Mouse (Mus musculus) cerebellum, adult 2 months (tissue): ENCODE measurements around the gene Zmynd10. TPM values are rescaled to one million over a fixed set of nuclear protein-coding genes. Genes with fewer than 3 reads are reported as not detected.
"Not testable (repeated sequence)": the region's sequence is repeated elsewhere in the genome, so short reads cannot be mapped to it uniquely, and the experiment has no call there.

ENCODE experiments used
- DNase-seq, 2 experiments: peaks; one replicate each; pipeline ENCODE4 v3.0.0; 2021
- H3K27ac ChIP-seq: fragments of 200-500 bp; 2 replicates; pipeline ENCODE4 v1.5.1; 2012; ENCODE audit warnings: low read length, control low read depth, inconsistent platforms; ENCODE audit not compliant: insufficient read depth
- H3K27me3 ChIP-seq: fragments of 200-500 bp; 2 replicates; pipeline ENCODE4 v1.6.1; 2012; ENCODE audit warnings: inconsistent platforms, mild to moderate bottlenecking, low read length, moderate library complexity; ENCODE audit not compliant: control insufficient read depth, insufficient read depth
- H3K4me1 ChIP-seq: fragments of 200-500 bp; 2 replicates; pipeline ENCODE4 v1.6.1; 2011; ENCODE audit warnings: low read length; ENCODE audit not compliant: control insufficient read depth, insufficient read depth
- H3K4me3 ChIP-seq: fragments of 200-500 bp; replicated peaks from 2 replicates; pipeline ENCODE3; 2011; ENCODE audit warnings: mild to moderate bottlenecking, low read depth, low read length, control low read depth; ENCODE audit not compliant: insufficient read depth
- CTCF ChIP-seq: fragments of 200-500 bp; IDR thresholded peaks from 2 replicates; pipeline ENCODE4 v1.5.1; 2011; ENCODE audit warnings: low read depth, mild to moderate bottlenecking, control low read depth, low read length, moderate library complexity, borderline replicate concordance; ENCODE audit not compliant: insufficient read depth
- POLR2A ChIP-seq: fragments of 200-500 bp; IDR thresholded peaks from 2 replicates; pipeline ENCODE4 v1.6.1; 2011; ENCODE audit warnings: low read length, control low read depth, borderline replicate concordance; ENCODE audit not compliant: insufficient read depth
- WGBS: fragments of 180-500 bp; shearing (Covaris S2); methylation state at CpG from one replicate; pipeline ENCODE4 v1.1.7; 2018; 5-methylcytosine and 5-hydroxymethylcytosine counted together
- polyA plus RNA-seq: library from polyadenylated mRNA; depleted of rRNA; stranded (reverse); fragments of >200 nt; gene quantifications from 2 replicates; pipeline ENCODE4 v1.2.3, GENCODE M21; 2012

The Zmynd10 gene
- polyA plus RNA-seq, 1 experiment = 1.6 TPM

GRCm38 (mm10) chr9:107572327-107572662 lies 25.2 kb downstream of the Zmynd10 start:
- DNase-seq = no peak
- TF ChIP-seq CTCF (no peak), POLR2A (no peak)
- 72% methylated on average over 2 of the region's 2 CpGs for WGBS
- Histone ChIP-seq H3K4me3 (no peak overlapping the region), H3K27me3 (no peaks in the 10 kb centered on the region), H3K27ac (no peak overlapping the region), H3K4me1 (peaks cover 22% of the 10 kb centered on the region)

GRCm38 (mm10) chr9:107573774-107574173 lies 26.7 kb downstream of the Zmynd10 start:
- not testable (repeated sequence) for H3K27ac ChIP-seq, H3K4me3 ChIP-seq, DNase-seq, H3K27me3 ChIP-seq
- WGBS = 82% methylated on average over 6 of the region's 6 CpGs
- peaks cover 25% of the 10 kb centered on the region for H3K4me1 ChIP-seq

DNA sequence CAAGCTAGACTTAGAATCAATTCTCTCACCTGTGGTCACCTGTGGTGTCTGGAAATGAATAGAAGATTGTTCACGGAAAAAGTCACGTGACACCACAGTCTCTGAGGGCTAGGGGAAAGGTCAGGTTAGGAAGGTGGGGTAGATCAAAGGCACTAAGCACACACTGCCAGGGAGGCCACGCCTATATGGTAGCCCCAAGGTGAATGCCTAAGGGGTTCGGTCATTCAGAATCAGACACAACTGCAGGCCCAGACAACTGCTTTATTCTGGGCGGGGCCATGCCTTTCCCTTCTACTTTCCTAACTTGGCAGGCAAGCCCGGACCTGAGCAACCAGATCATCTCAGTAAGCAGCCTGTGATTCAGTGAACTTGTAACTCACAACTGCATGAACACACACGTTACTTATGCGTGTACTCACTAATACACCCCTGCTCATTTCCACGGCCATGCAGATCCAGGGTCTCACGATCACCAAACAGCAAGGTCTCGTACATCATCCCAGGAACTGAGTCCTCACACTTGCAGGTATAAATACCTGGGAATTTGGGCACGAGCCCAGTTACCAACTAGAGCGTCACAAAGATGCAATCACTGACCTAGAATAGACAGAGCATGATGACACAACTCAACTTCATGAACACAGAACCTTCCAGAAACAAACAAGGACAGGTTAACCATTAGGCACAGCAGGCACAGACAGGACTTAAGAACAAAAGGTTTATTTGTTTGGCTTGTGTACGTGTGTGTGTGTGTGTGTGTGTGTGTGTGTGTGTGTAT lies 28.7 kb downstream of the Zmynd10 start:
- Histone ChIP-seq H3K27ac (no peak overlapping the region), H3K27me3 (no peaks in the 10 kb centered on the region), H3K4me3 (no peak overlapping the region), H3K4me1 (peaks cover 29% of the 10 kb centered on the region)
- TF ChIP-seq POLR2A = no peak
- no peak for TF ChIP-seq CTCF
- WGBS = 46% methylated on average over 14 of the region's 14 CpGs
- DNase-seq = peak in 1 of 2 experiments; percentile 56

- WGBS = 15% methylated on average over 16 of the region's 16 CpGs
- DNase-seq = peak in 1 of 2 experiments; percentile 58
Observed at GRCm38 (mm10) chr9:107576357-107577107, 29.4 kb downstream of the Zmynd10 start, which contains the start of gene Hyal1. Gene Hyal1, plus strand, starts transcription at chr9:107576927.

DNA sequence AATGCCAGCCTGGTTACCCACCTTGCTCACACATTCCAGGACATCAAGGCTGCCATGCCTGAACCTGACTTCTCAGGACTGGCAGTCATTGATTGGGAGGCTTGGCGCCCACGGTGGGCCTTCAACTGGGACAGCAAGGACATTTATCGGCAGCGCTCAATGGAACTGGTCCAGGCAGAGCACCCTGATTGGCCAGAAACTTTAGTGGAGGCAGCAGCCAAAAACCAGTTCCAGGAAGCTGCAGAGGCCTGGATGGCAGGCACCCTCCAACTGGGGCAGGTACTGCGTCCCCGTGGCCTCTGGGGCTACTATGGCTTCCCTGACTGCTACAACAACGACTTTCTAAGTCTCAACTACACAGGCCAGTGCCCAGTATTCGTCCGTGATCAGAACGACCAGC lies 30.8 kb downstream of the Zmynd10 start:
- no peak overlapping the region for H3K4me3 ChIP-seq
- TF ChIP-seq CTCF = no peak
- TF ChIP-seq POLR2A = no peak
- WGBS = 71% methylated on average over 10 of the region's 10 CpGs
- no peaks in the 10 kb centered on the region for H3K27me3 ChIP-seq
- peaks cover 29% of the 10 kb centered on the region for H3K4me1 ChIP-seq
- H3K27ac ChIP-seq = no peak overlapping the region
- no peak for DNase-seq

More at GRCm38 (mm10) chr9:107576357-107577107, 29.4 kb downstream of the Zmynd10 start, which contains the start of gene Hyal1:
- TF ChIP-seq CTCF (no peak), POLR2A (no peak)
- Histone ChIP-seq H3K27ac (no peak within 1 kb of the TSS), H3K27me3 (no peaks in the 10 kb centered on the region), H3K4me3 (no peak within 1 kb of the TSS), H3K4me1 (peaks cover 29% of the 10 kb centered on the region)

DNA sequence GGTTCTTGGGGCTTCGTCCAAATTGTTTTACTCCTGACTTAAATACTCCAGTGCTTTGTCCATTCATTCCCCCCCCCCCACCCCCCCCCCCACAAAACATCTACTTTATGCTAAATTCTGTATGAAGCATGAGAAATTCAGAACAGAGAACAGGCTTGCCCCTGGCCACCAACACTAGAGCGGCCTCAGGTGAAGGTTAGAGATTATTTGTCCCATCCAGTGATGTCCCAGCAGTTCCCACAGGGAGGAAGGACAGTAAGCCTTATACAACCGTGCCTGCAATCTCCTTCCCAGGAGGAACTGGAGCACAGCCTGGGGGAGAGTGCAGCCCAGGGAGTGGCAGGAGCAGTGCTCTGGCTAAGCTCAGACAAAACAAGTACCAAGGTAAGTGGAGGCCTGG lies 31.5 kb downstream of the Zmynd10 start, which contains the start of gene Naa80:
Naa80 (plus strand) TSS at position 301 of the 400 bp plus-strand sequence.
- Histone ChIP-seq H3K27ac (peak within 1 kb of the TSS; percentile 16; the same call in 1 of the 2 replicates), H3K4me3 (no peak within 1 kb of the TSS), H3K27me3 (no peaks in the 10 kb centered on the region), H3K4me1 (peaks cover 29% of the 10 kb centered on the region)
- no peak for TF ChIP-seq CTCF
- no peak for TF ChIP-seq POLR2A
- WGBS = 66% methylated on average over 3 of the region's 3 CpGs
- no peak for DNase-seq

DNA sequence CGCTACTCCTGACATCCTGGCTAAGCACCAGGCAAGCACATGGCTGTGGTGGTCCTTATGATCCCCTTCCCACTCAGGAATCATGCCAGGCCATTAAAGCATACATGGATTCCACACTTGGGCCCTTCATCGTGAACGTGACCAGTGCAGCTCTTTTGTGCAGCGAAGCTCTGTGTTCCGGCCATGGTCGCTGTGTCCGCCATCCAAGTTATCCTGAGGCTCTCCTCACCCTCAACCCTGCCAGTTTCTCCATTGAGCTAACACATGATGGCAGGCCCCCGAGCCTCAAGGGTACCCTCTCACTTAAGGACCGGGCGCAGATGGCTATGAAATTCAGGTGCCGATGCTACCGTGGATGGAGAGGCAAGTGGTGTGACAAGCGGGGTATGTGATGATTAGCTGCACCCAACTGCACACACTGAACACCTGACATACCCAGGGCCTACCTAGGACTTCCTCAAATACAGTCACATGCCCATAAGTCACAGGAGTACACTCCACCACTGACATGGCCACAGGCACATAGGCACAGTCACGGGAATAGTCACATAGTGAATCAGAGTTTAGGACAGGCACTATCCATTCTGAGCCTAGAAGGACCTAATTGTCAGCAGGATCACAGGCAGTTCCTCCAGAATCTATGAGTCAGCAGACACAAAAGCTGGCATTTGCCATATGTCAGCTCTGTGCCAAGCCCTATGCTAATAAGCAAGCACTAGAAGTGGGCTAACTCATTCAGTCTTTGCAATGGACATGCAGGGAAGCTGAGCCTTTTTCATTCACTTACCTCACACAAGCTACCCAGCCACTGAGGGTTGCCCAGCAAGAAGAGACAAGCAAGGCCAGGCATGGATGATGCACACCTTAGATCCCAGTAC lies 32.2 kb downstream of the Zmynd10 start:
- Histone ChIP-seq H3K27ac (peak overlapping the region; percentile 16; the same call in 1 of the 2 replicates), H3K27me3 (no peaks in the 10 kb centered on the region), H3K4me1 (peaks cover 29% of the 10 kb centered on the region), H3K4me3 (no peak overlapping the region)
- no peak for TF ChIP-seq CTCF
- TF ChIP-seq POLR2A = 0 out of 2 replicates have a peak, but pooled peaks have one; percentile 13
- 71% methylated on average over 14 of the region's 14 CpGs for WGBS
- peak; percentile 59 to 86 for DNase-seq
